Mouse (Mus musculus) neutrophil, adult 65 days (primary cell): ENCODE measurements around the gene Alg2. TPM values are rescaled to one million over a fixed set of nuclear protein-coding genes. Genes with fewer than 3 reads are reported as not detected.

ENCODE experiments used
- total RNA-seq: library from RNA; stranded (reverse); gene quantifications from 2 replicates; pipeline ENCODE4 v1.2.4, GENCODE M21; 2023

Gene Alg2
- 7.5 and 11.1 TPM in 2 replicates for total RNA-seq

DNA sequence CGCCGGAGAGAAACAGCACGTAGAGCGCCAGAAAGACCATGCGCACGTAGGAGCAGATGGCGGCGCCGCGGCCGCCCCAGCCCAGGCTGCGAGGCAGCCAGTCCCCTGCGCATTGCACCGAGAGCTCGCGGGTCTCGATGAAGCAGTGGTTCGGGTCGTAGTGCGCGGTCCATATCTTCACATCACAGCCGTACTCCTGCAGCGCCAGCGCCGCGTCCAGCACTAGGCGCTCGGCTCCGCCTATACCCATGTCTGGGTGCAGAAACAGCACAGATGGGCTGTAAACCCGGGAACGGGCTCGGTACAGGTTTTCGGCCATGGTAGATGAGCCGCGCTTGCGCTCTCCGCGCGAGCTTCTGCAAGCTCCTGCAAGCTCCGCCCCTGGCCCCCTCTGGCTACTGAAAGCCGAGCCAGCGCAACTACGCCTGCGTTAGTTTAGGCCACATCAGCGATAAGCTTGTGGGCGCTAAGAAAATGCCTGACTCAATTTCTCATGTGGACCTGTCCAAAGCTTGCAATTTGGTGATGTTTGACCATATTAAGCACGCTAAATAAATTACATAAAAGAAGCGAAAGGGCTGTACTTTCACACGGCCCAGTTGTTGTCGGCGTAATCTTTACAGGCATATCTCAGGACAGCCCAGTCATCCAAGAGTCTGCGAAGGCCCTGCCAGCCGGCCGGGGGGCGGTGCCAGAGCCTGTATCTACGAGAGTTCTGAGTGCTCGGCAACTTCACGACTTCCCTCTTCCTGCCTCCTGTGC is at the start of gene Alg2, which contains the start of gene Sec61b:
Gene Alg2, minus strand, starts transcription at position 366 of the 762 bp plus-strand sequence.
Gene Sec61b, plus strand, starts transcription at position 691 of the 762 bp plus-strand sequence.

Other genes with a start within 250 kb of the Alg2 start
- 35.5 and 46.2 TPM in 2 replicates for gene Tgfbr1, start 121.1 kb downstream of the Alg2 start, total RNA-seq
- gene Sec61b, start 325 bp upstream of the Alg2 start, total RNA-seq: 127 and 137 TPM in 2 replicates